Mouse (Mus musculus): ENCODE results near the gene Sult6b2. TPM values are rescaled to one million over a fixed set of nuclear protein-coding genes. Genes with fewer than 3 reads are reported as not detected.

Gene Sult6b2
- total RNA-seq (2022) = not detected

- DNase-seq (ENCODE audit: low spot score in 2 of 2) = no peak
Observed at GRCm38 (mm10) chr6:142804402-142804801, at the start of gene Sult6b2. TSS of gene Sult6b2 (minus strand) at chr6:142804502.

GRCm38 (mm10) chr6:142852419-142853377 lies 48.4 kb upstream of the Sult6b2 start:
- DNase-seq (ENCODE audit: low spot score in 2 of 2) = no peak

GRCm38 (mm10) chr6:142850436-142850835 lies 46.1 kb upstream of the Sult6b2 start:
- DNase-seq (ENCODE audit: low spot score in 2 of 2) = no peak

- DNase-seq (ENCODE audit: low spot score in 2 of 2) = no peak
Observed at GRCm38 (mm10) chr6:142849326-142849725, 45.0 kb upstream of the Sult6b2 start.

- DNase-seq (ENCODE audit: low spot score in 2 of 2) = no peak
Observed at GRCm38 (mm10) chr6:142847914-142848674, 43.8 kb upstream of the Sult6b2 start.

- no peak for DNase-seq (ENCODE audit: low spot score in 2 of 2)
Observed at GRCm38 (mm10) chr6:142846855-142847254, 42.6 kb upstream of the Sult6b2 start.

- DNase-seq (ENCODE audit: low spot score in 2 of 2) = no peak
Observed at GRCm38 (mm10) chr6:142845066-142845465, 40.8 kb upstream of the Sult6b2 start.

GRCm38 (mm10) chr6:142844061-142844460 lies 39.8 kb upstream of the Sult6b2 start:
- DNase-seq (ENCODE audit: low spot score in 2 of 2) = no peak

- DNase-seq (ENCODE audit: low spot score in 2 of 2) = no peak
Observed at GRCm38 (mm10) chr6:142838501-142838900, 34.2 kb upstream of the Sult6b2 start.

- no peak for DNase-seq (ENCODE audit: low spot score in 2 of 2)
Observed at GRCm38 (mm10) chr6:142837326-142837725, 33.0 kb upstream of the Sult6b2 start.

GRCm38 (mm10) chr6:142835726-142836125 lies 31.4 kb upstream of the Sult6b2 start:
- DNase-seq (ENCODE audit: low spot score in 2 of 2) = no peak

GRCm38 (mm10) chr6:142834911-142835310 lies 30.6 kb upstream of the Sult6b2 start:
- DNase-seq (ENCODE audit: low spot score in 2 of 2) = no peak

GRCm38 (mm10) chr6:142831706-142832105 lies 27.4 kb upstream of the Sult6b2 start:
- DNase-seq (ENCODE audit: low spot score in 2 of 2) = no peak

GRCm38 (mm10) chr6:142831243-142831642 lies 26.9 kb upstream of the Sult6b2 start:
- no peak for DNase-seq (ENCODE audit: low spot score in 2 of 2)

GRCm38 (mm10) chr6:142830221-142830620 lies 25.9 kb upstream of the Sult6b2 start:
- no peak for DNase-seq (ENCODE audit: low spot score in 2 of 2)

- DNase-seq (ENCODE audit: low spot score in 2 of 2) = no peak
Observed at GRCm38 (mm10) chr6:142825449-142825848, 21.1 kb upstream of the Sult6b2 start.

- DNase-seq (ENCODE audit: low spot score in 2 of 2) = no peak
Observed at GRCm38 (mm10) chr6:142823008-142823787, 18.9 kb upstream of the Sult6b2 start.

- DNase-seq (ENCODE audit: low spot score in 2 of 2) = no peak
Observed at GRCm38 (mm10) chr6:142818306-142818705, 14.0 kb upstream of the Sult6b2 start.

GRCm38 (mm10) chr6:142815513-142815912 lies 11.2 kb upstream of the Sult6b2 start:
- DNase-seq (ENCODE audit: low spot score in 2 of 2) = no peak

GRCm38 (mm10) chr6:142814495-142814921 lies 10.2 kb upstream of the Sult6b2 start:
- peak; percentile 27 to 50 for DNase-seq (ENCODE audit: low spot score in 2 of 2)

GRCm38 (mm10) chr6:142814011-142814410 lies 9.7 kb upstream of the Sult6b2 start:
- no peak for DNase-seq (ENCODE audit: low spot score in 2 of 2)

All from gastrocnemius, adult 8-10 months (tissue).